8 mouse cellular contexts compared by ENCODE assay signal in the genomic region with DNA sequence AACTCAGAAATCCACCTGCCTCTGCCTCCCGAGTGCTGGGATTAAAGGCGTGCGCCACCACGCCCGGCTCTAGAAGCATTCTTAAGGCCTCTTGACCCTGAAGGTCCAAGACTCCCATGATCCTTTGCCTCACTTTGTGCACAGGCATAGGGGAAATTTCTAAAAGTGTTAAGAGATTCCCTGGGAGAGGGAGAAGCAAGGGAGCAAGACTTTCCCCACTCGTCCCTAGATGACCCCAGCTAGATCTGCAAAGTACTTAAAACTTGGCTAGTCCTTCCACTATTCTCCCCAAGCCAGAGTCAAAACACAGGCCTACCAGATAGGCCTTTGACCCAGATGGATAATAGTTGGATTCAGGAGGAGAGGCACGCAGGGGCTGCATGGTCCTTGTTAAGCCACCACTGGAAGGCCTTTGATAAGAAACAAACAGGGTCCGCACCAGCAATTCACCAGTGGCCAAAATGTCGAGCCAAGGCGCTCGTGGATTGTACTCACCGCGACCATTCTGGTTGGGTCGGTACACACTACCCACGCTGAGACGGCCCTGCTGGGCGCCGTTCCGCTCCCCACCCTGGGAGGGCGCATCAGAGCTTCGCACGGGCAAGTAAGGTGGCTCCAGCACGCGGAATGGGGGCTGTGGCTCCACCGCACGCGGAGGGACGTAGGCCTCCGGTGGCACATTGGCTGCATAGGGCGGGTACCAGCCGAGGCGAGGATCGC. TPM values are rescaled to one million over a fixed set of nuclear protein-coding genes. Genes with fewer than 3 reads are reported as not detected.
DNase-seq lines count a peak whose midpoint lies in the region; ATAC-seq and TF ChIP-seq lines count a peak whose summit lies in the region.

No protein-coding gene starts in this region.

- peak overlapping the region; percentile 73 for H3K4me2 ChIP-seq in heart, embryonic 12.5 days
- peak overlapping the region; percentile 93 for H3K4me2 ChIP-seq in limb, embryonic 11.5 days (ENCODE audit: low read depth, severe bottlenecking)
- H3K4me2 ChIP-seq in myocyte (ENCODE audit: low read depth): peak overlapping the region; percentile 40

- no peaks in the 10 kb centered on the region; the same call in 1 of the 2 replicates for H3K4me1 ChIP-seq in spleen, adult 2 months (ENCODE audit: control insufficient read depth, insufficient read depth, insufficient read length)
- H3K4me1 ChIP-seq in heart, embryonic 12.5 days (replicated peaks): peaks cover 85% of the 10 kb centered on the region
- H3K4me1 ChIP-seq in limb, embryonic 11.5 days (ENCODE audit: control insufficient read depth, insufficient read depth, low read length): peaks cover 56% of the 10 kb centered on the region

- H3K9me3 ChIP-seq in heart, embryonic 12.5 days (replicated peaks): no peaks in the 10 kb centered on the region
- H3K9me3 ChIP-seq in limb, embryonic 11.5 days (ENCODE audit: control insufficient read depth, low read length): no peaks in the 10 kb centered on the region; the same call in 1 of the 2 replicates

- H3K9ac ChIP-seq in heart, embryonic 12.5 days: peak overlapping the region; percentile 81
- peak overlapping the region; percentile 72; the same call in 1 of the 2 replicates for H3K9ac ChIP-seq in limb, embryonic 11.5 days (ENCODE audit: low read length)

- H3K4me3 ChIP-seq in spleen, adult 2 months (ENCODE audit: extremely low read depth, insufficient read depth, insufficient read length): peak overlapping the region; percentile 11; the same call in 1 of the 2 replicates
- H3K4me3 ChIP-seq in heart, embryonic 12.5 days: peak overlapping the region; percentile 58
- peak overlapping the region; percentile 54 for H3K4me3 ChIP-seq in limb, embryonic 11.5 days (ENCODE audit: low read depth, low read length)
- peak overlapping the region; percentile 3 for H3K4me3 ChIP-seq in myocyte

- TF ChIP-seq POLR2A in spleen, adult 2 months (IDR thresholded peaks at IDR 0.05; ENCODE audit: low read depth, low read length): no peak
- no peak for TF ChIP-seq POLR2A in myocyte (IDR thresholded peaks at IDR 0.05; ENCODE audit: insufficient read length, low read depth)

- no peak overlapping the region for H3ac ChIP-seq in myocyte (ENCODE audit: control insufficient read depth, insufficient read length)

- WGBS in spleen, adult 2 months: 83% methylated on average over 33 of the region's 33 CpGs
- 49% methylated on average over 33 of the region's 33 CpGs for WGBS in heart, embryonic 12.5 days
- WGBS in limb, embryonic 11.5 days: 57% methylated on average over 33 of the region's 33 CpGs

- no peaks in the 10 kb centered on the region for H3K36me3 ChIP-seq in spleen, adult 2 months (ENCODE audit: control insufficient read depth, insufficient read depth, low read length)
- no peaks in the 10 kb centered on the region for H3K36me3 ChIP-seq in heart, embryonic 12.5 days
- H3K36me3 ChIP-seq in limb, embryonic 11.5 days (ENCODE audit: control insufficient read depth, insufficient read depth, low read length): no peaks in the 10 kb centered on the region
- H3K36me3 ChIP-seq in myocyte (ENCODE audit: control insufficient read depth, insufficient read depth): no peaks in the 10 kb centered on the region

- peaks cover 3% of the 10 kb centered on the region for H3K79me2 ChIP-seq in myocyte (ENCODE audit: control insufficient read depth, insufficient read depth)

- peaks cover 9% of the 10 kb centered on the region for H3K27me3 ChIP-seq in spleen, adult 2 months (ENCODE audit: control insufficient read depth, insufficient read depth, low read length)
- H3K27me3 ChIP-seq in heart, embryonic 12.5 days (replicated peaks): no peaks in the 10 kb centered on the region; the same call in 1 of the 2 replicates
- H3K27me3 ChIP-seq in limb, embryonic 11.5 days (ENCODE audit: control insufficient read depth, insufficient read depth, low read length): peaks cover 9% of the 10 kb centered on the region
- H3K27me3 ChIP-seq in myocyte (ENCODE audit: control insufficient read depth, insufficient read depth, insufficient read length): no peaks in the 10 kb centered on the region

- TF ChIP-seq CTCF in spleen, adult 2 months (IDR thresholded peaks at IDR 0.05; ENCODE audit: extremely low read depth, insufficient read depth, insufficient read length, insufficient replicate concordance): no peak

- DNase-seq in spleen, adult 2 months (ENCODE audit: low read depth in 1 of 2, low spot score in 2 of 2): no peak
- no peak for DNase-seq in spleen, adult 18-20 months
- peak; percentile 58 for DNase-seq in limb, embryonic 11.5 days (ENCODE audit: low spot score)
- DNase-seq in ovary, adult 18-20 months (ENCODE audit: low spot score): no peak
- no peak for DNase-seq in spleen, postnatal 14 days (ENCODE audit: low spot score in 2 of 2)
- no peak for DNase-seq in layer of hippocampus, postnatal 36 days

- ATAC-seq in heart, embryonic 12.5 days (ENCODE audit: insufficient number of reproducible peaks, low FRiP score): 0 out of 2 replicates have a peak, but pooled peaks have one; percentile 5
- ATAC-seq in limb, embryonic 11.5 days (ENCODE audit: insufficient number of reproducible peaks, low FRiP score, low TSS enrichment, low read depth): no peak

- no peak overlapping the region for H3K27ac ChIP-seq in spleen, adult 2 months (ENCODE audit: insufficient read depth, low read length)
- peak overlapping the region; percentile 71; the same call in 1 of the 2 replicates for H3K27ac ChIP-seq in heart, embryonic 12.5 days (ENCODE audit: poor library complexity, severe bottlenecking)
- H3K27ac ChIP-seq in limb, embryonic 11.5 days (replicated peaks; ENCODE audit: low read depth, low read length): no peak overlapping the region

TF ChIP-seq in myocyte, 11 proteins besides CTCF, POLR2A, EP300 and RAD21:
- TF ChIP-seq REST (IDR thresholded peaks at IDR 0.05; ENCODE audit: insufficient read depth, insufficient read length) (no peak), TCF3 (IDR thresholded peaks at IDR 0.05; ENCODE audit: insufficient read length, low read depth) (no peak), CEBPB (IDR thresholded peaks at IDR 0.05; ENCODE audit: insufficient read depth, poor library complexity, severe bottlenecking) (no peak), MYOD1 (IDR thresholded peaks at IDR 0.05; ENCODE audit: control insufficient read depth in 1 of 3, insufficient read length in 2 of 3, low read depth in 2 of 3) (no peak), TCF12 (IDR thresholded peaks at IDR 0.05; ENCODE audit: insufficient read depth, poor library complexity, severe bottlenecking) (no peak), SRF (IDR thresholded peaks at IDR 0.05; ENCODE audit: control insufficient read depth, insufficient read length, low read depth) (no peak), MAX (IDR thresholded peaks at IDR 0.05; ENCODE audit: low read depth) (no peak), USF1 (IDR thresholded peaks at IDR 0.05; ENCODE audit: low read depth) (no peak), E2F4 (IDR thresholded peaks at IDR 0.05; ENCODE audit: insufficient read depth) (no peak), MYOG (IDR thresholded peaks at IDR 0.05; ENCODE audit: control insufficient read depth in 1 of 3, insufficient read depth in 1 of 3, insufficient read length in 2 of 3, low read depth in 2 of 3) (no peak), POLR2AphosphoS2 (IDR thresholded peaks at IDR 0.05; ENCODE audit: insufficient read length, low read depth) (no peak)

RNA-seq across cellular contexts. Expression of a gene that starts 1.6 kb away (rescaled TPM):
- polyA plus RNA-seq in spleen, adult 2 months (2012; rRNA removed): 26.6 and 29.5 TPM in 2 replicates
- polyA plus RNA-seq in heart, embryonic 12.5 days (2016; fragmentation: Nextera tagmentation; extraction: Ambion mirVana): 57.4 and 62.4 TPM in 2 replicates
- polyA plus RNA-seq in limb, embryonic 11.5 days (2014; fragmentation: Nextera tagmentation; extraction: Ambion mirVana): 15.1 and 16.0 TPM in 2 replicates
- 46.1 TPM for polyA plus RNA-seq in myocyte (2012; fragmentation: generic; extraction: Trizol)
- 1 to 10 TPM; 3.5 to 3.9 TPM for total RNA-seq in layer of hippocampus, postnatal 36 days (2021)

RNA-seq across cellular contexts. Expression of a gene that starts 58.4 kb away (rescaled TPM):
- 55.5 and 63.5 TPM in 2 replicates for polyA plus RNA-seq in spleen, adult 2 months (2012; rRNA removed)
- 24.0 and 24.7 TPM in 2 replicates for polyA plus RNA-seq in heart, embryonic 12.5 days (2016; fragmentation: Nextera tagmentation; extraction: Ambion mirVana)
- 19.2 and 24.3 TPM in 2 replicates for polyA plus RNA-seq in limb, embryonic 11.5 days (2014; fragmentation: Nextera tagmentation; extraction: Ambion mirVana)
- 37.9 TPM for polyA plus RNA-seq in myocyte (2012; fragmentation: generic; extraction: Trizol)
- 10 to 100 TPM; 71.3 to 79.0 TPM for total RNA-seq in layer of hippocampus, postnatal 36 days (2021)

RNA-seq across cellular contexts. Expression of a gene that starts 58.9 kb away (rescaled TPM):
- not detected in 2 replicates for polyA plus RNA-seq in spleen, adult 2 months (2012; rRNA removed)
- polyA plus RNA-seq in heart, embryonic 12.5 days (2016; fragmentation: Nextera tagmentation; extraction: Ambion mirVana): not detected in 2 replicates
- polyA plus RNA-seq in limb, embryonic 11.5 days (2014; fragmentation: Nextera tagmentation; extraction: Ambion mirVana): not detected in 2 replicates
- 0.32 TPM for polyA plus RNA-seq in myocyte (2012; fragmentation: generic; extraction: Trizol)
- not detected for total RNA-seq in layer of hippocampus, postnatal 36 days (2021)

Comparison
In these comparisons a context has a peak if more than half of its experiments do, and no peak if none do; other contexts are left out.
1. H3K4me3 ChIP-seq: peak in every context shown above with its lines; median percentile 58 in heart, embryonic 12.5 days; 54 in limb, embryonic 11.5 days; 11 in spleen, adult 2 months; 3 in myocyte.
2. H3K4me2 ChIP-seq: peak in every context shown above with its lines; median percentile 93 in limb, embryonic 11.5 days; 73 in heart, embryonic 12.5 days; 40 in myocyte.